Mouse (Mus musculus) liver, embryonic 16.5 days (tissue): Measurements from ENCODE around the gene Arhgef16. TPM values are rescaled to one million over a fixed set of nuclear protein-coding genes. Genes with fewer than 3 reads are reported as not detected.

ENCODE experiments used
- ATAC-seq: fragments of 200-750 bp; cut with Nextera tagmentation; 2 replicates; pipeline ENCODE4 v1.8.0; 2017; ENCODE audit warnings: low read depth, mild to moderate bottlenecking, moderate number of reproducible peaks, moderate library complexity
- H3K27ac ChIP-seq: fragments of 300-500 bp; sonication (generic); 2 replicates; pipeline ENCODE4 v1.5.1; 2014; ENCODE audit warnings: mild to moderate bottlenecking, low read length
- H3K27me3 ChIP-seq: fragments of 300-500 bp; sonication (generic); 2 replicates; pipeline ENCODE4 v1.6.1; 2014; ENCODE audit warnings: low read depth, low read length, mixed read lengths; ENCODE audit not compliant: control insufficient read depth, insufficient read depth
- H3K36me3 ChIP-seq: fragments of 300-500 bp; sonication (generic); 2 replicates; pipeline ENCODE4 v1.6.1; 2014; ENCODE audit warnings: mild to moderate bottlenecking; ENCODE audit not compliant: control insufficient read depth, insufficient read depth
- H3K4me1 ChIP-seq: fragments of 300-500 bp; sonication (generic); 2 replicates; pipeline ENCODE4 v1.6.1; 2014; ENCODE audit warnings: low read depth, low read length, mixed read lengths; ENCODE audit not compliant: control insufficient read depth
- H3K4me2 ChIP-seq: fragments of 300-500 bp; sonication (generic); 2 replicates; pipeline ENCODE4 v1.6.1; 2014; ENCODE audit warnings: low read depth, low read length, mixed read lengths
- H3K4me3 ChIP-seq: fragments of 300-500 bp; sonication (generic); 2 replicates; pipeline ENCODE4 v1.5.1; 2014; ENCODE audit warnings: low read depth, mild to moderate bottlenecking, low read length
- H3K9ac ChIP-seq: fragments of 300-500 bp; sonication (generic); 2 replicates; pipeline ENCODE4 v1.6.1; 2014; ENCODE audit warnings: low read depth, low read length
- H3K9me3 ChIP-seq: fragments of 300-500 bp; sonication (generic); replicated peaks from 2 replicates; pipeline ENCODE4 v1.6.1; 2016; ENCODE audit warnings: low read length; ENCODE audit not compliant: control insufficient read depth
- WGBS: fragments of 180-500 bp; shearing (Covaris S2); extraction: QIAGEN DNeasy Blood & Tissue Kit; methylation state at CpG from one replicate; pipeline ENCODE4 v1.1.7; 2014; ENCODE audit not compliant: insufficient replicate concordance; 5-methylcytosine and 5-hydroxymethylcytosine counted together
- polyA plus RNA-seq: library from polyadenylated mRNA; unstranded; fragments of >200 nt; fragmentation: Nextera tagmentation; extraction: Ambion mirVana; gene quantifications from 2 replicates; pipeline ENCODE4 v1.2.1, GENCODE M21; 2015

Gene Arhgef16
- polyA plus RNA-seq, 1 experiment from 2014 or later, result 5.4 TPM

GRCm38 (mm10) chr4:154330001-154330400 lies 28.5 kb upstream of the Arhgef16 start:
- no peak for ATAC-seq
- H3K9ac ChIP-seq, result no peak overlapping the region

GRCm38 (mm10) chr4:154328836-154329235 lies 27.4 kb upstream of the Arhgef16 start:
- Histone ChIP-seq H3K4me3 (no peak overlapping the region), H3K9ac (no peak overlapping the region), H3K9me3 (no peaks in the 10 kb centered on the region), H3K27me3 (no peaks in the 10 kb centered on the region), H3K36me3 (no peaks in the 10 kb centered on the region), H3K4me1 (no peaks in the 10 kb centered on the region; the same call in 1 of the 2 replicates), H3K4me2 (no peak overlapping the region), H3K27ac (no peak overlapping the region)
- peak; percentile 32; the same call in 1 of the 2 replicates for ATAC-seq
- 12% methylated on average over 6 of the region's 6 CpGs for WGBS

More at GRCm38 (mm10) chr4:154330001-154330400, 28.5 kb upstream of the Arhgef16 start:
- Histone ChIP-seq H3K4me3 (no peak overlapping the region), H3K4me1 (no peaks in the 10 kb centered on the region; the same call in 1 of the 2 replicates), H3K27ac (no peak overlapping the region), H3K36me3 (no peaks in the 10 kb centered on the region), H3K27me3 (no peaks in the 10 kb centered on the region), H3K9me3 (no peaks in the 10 kb centered on the region), H3K4me2 (no peak overlapping the region)
- 80% methylated on average over 7 of the region's 7 CpGs for WGBS

DNA sequence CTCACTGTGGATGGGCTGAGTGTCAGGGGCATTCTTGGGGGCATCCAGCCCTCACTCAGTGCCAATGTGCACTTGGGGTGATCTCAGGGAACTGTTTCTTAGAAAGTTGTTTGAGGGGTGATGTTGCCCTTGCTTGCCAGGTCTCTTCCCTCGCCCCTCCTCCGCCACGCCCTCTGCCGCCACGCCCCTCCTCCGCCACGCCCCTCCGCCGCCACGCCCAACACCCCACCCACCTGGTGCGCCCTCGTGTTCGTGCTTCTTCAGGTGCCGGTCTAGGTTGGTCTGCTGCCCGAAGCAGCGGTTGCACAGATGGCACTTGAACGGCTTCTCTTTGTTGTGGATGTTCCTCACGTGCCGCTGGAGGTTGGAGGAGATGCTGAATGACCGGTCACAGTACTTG lies 27.0 kb upstream of the Arhgef16 start:
- no peak overlapping the region for H3K9ac ChIP-seq
- no peaks in the 10 kb centered on the region for H3K27me3 ChIP-seq
- H3K9me3 ChIP-seq, result no peaks in the 10 kb centered on the region
- no peak overlapping the region for H3K4me3 ChIP-seq
- no peaks in the 10 kb centered on the region for H3K36me3 ChIP-seq
- WGBS, result 11% methylated on average over 20 of the region's 20 CpGs
- ATAC-seq, result peak; percentile 9; the same call in 1 of the 2 replicates
- H3K27ac ChIP-seq, result no peak overlapping the region
- H3K4me2 ChIP-seq, result no peak overlapping the region
- H3K4me1 ChIP-seq, result no peaks in the 10 kb centered on the region; the same call in 1 of the 2 replicates

GRCm38 (mm10) chr4:154325410-154325809 lies 23.9 kb upstream of the Arhgef16 start:
- H3K27ac ChIP-seq, result no peak overlapping the region
- no peak overlapping the region for H3K9ac ChIP-seq
- no peak for ATAC-seq

DNA sequence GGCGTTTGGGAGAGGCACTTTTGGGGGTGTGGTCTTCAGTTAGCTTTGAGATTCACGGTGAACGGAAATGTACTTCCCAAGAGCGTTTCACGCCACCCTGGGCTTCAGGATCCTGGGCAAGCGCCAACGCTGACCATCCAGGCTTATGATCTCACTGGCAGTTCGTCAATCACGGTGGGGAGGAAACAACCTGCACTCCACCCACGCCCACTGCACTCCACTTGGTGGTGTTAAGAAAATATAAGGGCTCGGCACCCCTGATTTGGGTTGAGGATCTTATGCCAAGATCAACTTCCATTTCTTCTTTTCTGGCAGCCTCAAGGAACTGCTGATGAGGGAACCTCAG lies 12.1 kb upstream of the Arhgef16 start:
- Histone ChIP-seq H3K27me3 (no peaks in the 10 kb centered on the region), H3K27ac (no peak overlapping the region), H3K9me3 (no peaks in the 10 kb centered on the region), H3K9ac (no peak overlapping the region), H3K36me3 (no peaks in the 10 kb centered on the region), H3K4me3 (no peak overlapping the region), H3K4me2 (no peak overlapping the region), H3K4me1 (no peaks in the 10 kb centered on the region)
- no peak for ATAC-seq
- WGBS, result 59% methylated on average over 11 of the region's 11 CpGs

More at GRCm38 (mm10) chr4:154325410-154325809, 23.9 kb upstream of the Arhgef16 start:
- H3K4me3 ChIP-seq, result no peak overlapping the region
- no peaks in the 10 kb centered on the region for H3K27me3 ChIP-seq
- no peaks in the 10 kb centered on the region for H3K9me3 ChIP-seq
- 49% methylated on average over 4 of the region's 4 CpGs for WGBS
- H3K4me1 ChIP-seq, result no peaks in the 10 kb centered on the region; the same call in 1 of the 2 replicates
- no peak overlapping the region for H3K4me2 ChIP-seq
- H3K36me3 ChIP-seq, result no peaks in the 10 kb centered on the region

DNA sequence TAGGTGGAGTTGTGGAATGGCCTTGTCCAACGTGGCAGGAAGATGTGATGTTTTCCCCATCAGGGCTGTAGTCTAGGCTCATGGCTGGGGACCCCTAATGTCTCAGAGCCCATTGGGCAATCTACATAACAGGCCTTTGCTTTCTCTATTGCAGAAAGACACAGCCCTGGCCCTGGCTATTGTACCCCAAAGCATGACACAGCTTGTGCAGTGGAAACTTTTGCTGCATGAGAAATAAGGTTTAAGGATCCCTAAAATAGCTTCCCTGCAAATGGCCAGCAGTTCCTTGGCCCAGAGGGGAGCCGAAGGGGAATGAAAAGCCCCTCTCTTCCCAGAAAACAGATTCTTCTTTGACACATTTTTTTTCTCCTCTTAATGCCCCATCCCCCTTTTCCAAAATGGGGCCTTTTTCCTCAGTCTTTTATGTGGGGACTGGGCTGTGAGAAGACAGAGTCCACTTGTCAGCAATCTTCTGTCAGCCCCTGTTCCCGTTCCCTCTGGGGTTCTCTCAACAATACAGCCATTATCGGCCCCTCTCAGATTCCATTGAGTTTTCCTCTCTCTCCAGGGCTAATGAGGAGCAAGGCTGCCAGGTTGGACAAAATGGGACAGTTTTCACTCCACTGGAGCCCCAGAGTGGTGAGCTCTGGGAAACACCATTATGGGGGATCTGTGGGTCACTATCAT lies 11.6 kb upstream of the Arhgef16 start:
- H3K36me3 ChIP-seq, result no peaks in the 10 kb centered on the region
- H3K27ac ChIP-seq, result no peak overlapping the region
- no peak for ATAC-seq
- H3K4me3 ChIP-seq, result no peak overlapping the region
- no peaks in the 10 kb centered on the region for H3K9me3 ChIP-seq
- 45% methylated on average over 4 of the region's 4 CpGs for WGBS
- no peak overlapping the region for H3K9ac ChIP-seq
- H3K4me2 ChIP-seq, result no peak overlapping the region
- H3K4me1 ChIP-seq, result no peaks in the 10 kb centered on the region
- H3K27me3 ChIP-seq, result no peaks in the 10 kb centered on the region

DNA sequence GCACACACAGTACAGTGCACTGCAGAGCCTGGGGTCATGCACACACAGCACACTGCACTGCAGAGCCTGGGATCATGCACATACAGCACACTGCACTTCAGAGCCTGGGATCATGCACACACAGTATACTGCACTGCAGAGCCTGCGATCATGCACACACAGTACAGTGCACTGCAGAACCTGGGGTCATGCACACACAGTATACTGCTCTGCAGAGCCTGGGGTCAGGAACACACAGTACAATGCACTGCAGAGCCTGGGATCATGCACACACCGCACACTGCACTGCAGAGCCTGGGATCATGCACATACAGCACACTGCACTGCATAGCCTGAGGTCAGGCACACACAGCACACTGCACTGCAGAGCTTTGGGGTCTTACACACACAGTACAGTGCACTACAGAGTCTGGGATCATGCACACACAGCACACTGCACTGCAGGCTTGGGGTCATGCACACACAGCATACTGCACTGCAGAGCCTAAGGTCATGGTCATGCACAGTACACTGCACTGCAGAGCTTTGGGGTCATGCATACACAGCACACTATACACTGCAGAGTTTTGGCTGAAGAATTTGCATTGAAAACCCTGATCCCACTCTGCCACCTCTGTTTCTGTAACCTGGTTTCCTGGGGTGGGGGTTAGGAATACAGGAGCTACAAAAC lies 10.8 kb upstream of the Arhgef16 start:
- H3K4me3 ChIP-seq, result no peak overlapping the region
- WGBS, result 67% methylated on average over 2 of the region's 2 CpGs

DNA sequence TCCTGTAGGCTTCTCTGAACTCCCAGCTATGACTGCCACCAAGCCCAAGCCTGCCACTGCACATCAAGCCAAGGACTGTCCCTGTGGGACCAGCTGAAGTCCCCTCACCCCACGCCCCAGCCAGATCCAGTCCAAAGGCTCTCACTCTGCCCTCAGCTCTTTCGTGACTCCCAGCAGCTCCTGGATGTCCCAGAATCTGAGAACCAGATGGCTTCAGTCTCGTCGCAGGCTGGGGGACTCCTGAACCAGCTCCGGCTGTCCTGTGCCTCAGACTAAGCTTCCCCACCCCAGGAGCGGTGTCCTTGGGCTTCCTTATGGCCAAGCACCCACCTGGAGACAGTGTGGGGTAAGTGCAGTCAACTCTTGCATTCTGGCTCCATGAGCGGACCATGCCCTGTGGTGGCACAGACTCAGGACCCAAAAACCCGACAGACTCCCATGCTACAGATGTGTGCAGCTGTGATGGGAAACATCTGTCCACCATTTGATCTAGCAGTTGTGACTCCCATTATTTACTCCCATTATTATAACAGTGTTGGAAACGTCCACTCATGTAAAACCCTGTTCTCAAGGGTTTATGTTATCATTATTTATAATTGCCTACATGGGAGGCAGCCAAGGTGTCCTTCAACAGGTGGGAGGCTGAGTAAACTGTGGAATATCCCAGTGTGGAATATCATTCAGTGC lies 9.2 kb upstream of the Arhgef16 start:
- no peak for ATAC-seq
- H3K4me1 ChIP-seq, result no peaks in the 10 kb centered on the region
- H3K27ac ChIP-seq, result no peak overlapping the region
- H3K27me3 ChIP-seq, result no peaks in the 10 kb centered on the region
- H3K4me3 ChIP-seq, result no peak overlapping the region
- H3K9me3 ChIP-seq, result no peaks in the 10 kb centered on the region
- no peaks in the 10 kb centered on the region for H3K36me3 ChIP-seq
- H3K9ac ChIP-seq, result no peak overlapping the region
- WGBS, result 51% methylated on average over 9 of the region's 9 CpGs
- no peak overlapping the region for H3K4me2 ChIP-seq

More for the DNA sequence above, 10.8 kb upstream of the Arhgef16 start:
- Histone ChIP-seq H3K4me2 (no peak overlapping the region), H3K36me3 (no peaks in the 10 kb centered on the region), H3K9ac (no peak overlapping the region), H3K27ac (no peak overlapping the region), H3K4me1 (no peaks in the 10 kb centered on the region), H3K9me3 (no peaks in the 10 kb centered on the region), H3K27me3 (no peaks in the 10 kb centered on the region)
- ATAC-seq, result no peak

- H3K4me1 ChIP-seq, result no peaks in the 10 kb centered on the region
- no peaks in the 10 kb centered on the region for H3K36me3 ChIP-seq
- no peak overlapping the region for H3K9ac ChIP-seq
- ATAC-seq, result no peak
- no peak overlapping the region for H3K27ac ChIP-seq
- H3K4me2 ChIP-seq, result no peak overlapping the region
- 45% methylated on average over 2 of the region's 2 CpGs for WGBS
- no peaks in the 10 kb centered on the region for H3K27me3 ChIP-seq
- no peaks in the 10 kb centered on the region for H3K9me3 ChIP-seq
- no peak overlapping the region for H3K4me3 ChIP-seq
These were observed 7.7 kb upstream of the Arhgef16 start for GRCm38 (mm10) chr4:154309131-154309530.
